Mouse (Mus musculus): Measurements from ENCODE around the gene Glod4. TPM values are rescaled to one million over a fixed set of nuclear protein-coding genes. Genes with fewer than 3 reads are reported as not detected.

Gene Glod4
- total RNA-seq, 2 experiments from 2014 or later: 52.9 to 60.4 TPM

GRCm38 (mm10) chr11:76153236-76153951 is 90.1 kb downstream of the Glod4 start:
- DNase-seq (ENCODE audit: low spot score in 2 of 2): no peak

DNA sequence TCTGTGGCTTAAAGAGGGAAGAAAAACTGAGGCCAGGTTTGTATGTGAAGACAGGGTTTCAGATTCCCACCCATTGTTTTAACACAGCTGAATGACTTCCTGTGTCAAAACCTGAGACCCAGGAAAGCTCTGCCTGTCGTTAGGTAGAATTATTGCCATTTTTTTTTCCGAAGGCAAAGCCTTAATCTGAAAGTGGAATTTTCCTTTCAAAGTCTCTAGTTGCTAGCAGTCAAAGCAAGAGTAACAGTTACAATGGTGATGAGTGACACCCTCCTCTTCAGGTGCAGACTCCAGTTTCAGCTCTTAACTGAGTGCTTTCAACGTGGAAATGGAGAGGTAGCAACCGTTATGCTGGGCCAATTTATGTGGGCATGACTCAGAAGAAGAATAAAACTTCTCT is 92.5 kb downstream of the Glod4 start:
- no peak for DNase-seq (ENCODE audit: low spot score in 2 of 2)

- DNase-seq (ENCODE audit: low spot score in 2 of 2): no peak
Measured at GRCm38 (mm10) chr11:76148055-76149008, 95.2 kb downstream of the Glod4 start.

- no peak for DNase-seq (ENCODE audit: low spot score in 2 of 2)
Measured at GRCm38 (mm10) chr11:76146187-76147010, 97.1 kb downstream of the Glod4 start.

- no peak for DNase-seq (ENCODE audit: low spot score in 2 of 2)
Measured at GRCm38 (mm10) chr11:76145169-76145568, 98.4 kb downstream of the Glod4 start.

GRCm38 (mm10) chr11:76144386-76144785 is 99.1 kb downstream of the Glod4 start:
- DNase-seq (ENCODE audit: low spot score in 2 of 2): no peak

GRCm38 (mm10) chr11:76137996-76138395 is 105.5 kb downstream of the Glod4 start:
- no peak for DNase-seq (ENCODE audit: low spot score in 2 of 2)

DNA sequence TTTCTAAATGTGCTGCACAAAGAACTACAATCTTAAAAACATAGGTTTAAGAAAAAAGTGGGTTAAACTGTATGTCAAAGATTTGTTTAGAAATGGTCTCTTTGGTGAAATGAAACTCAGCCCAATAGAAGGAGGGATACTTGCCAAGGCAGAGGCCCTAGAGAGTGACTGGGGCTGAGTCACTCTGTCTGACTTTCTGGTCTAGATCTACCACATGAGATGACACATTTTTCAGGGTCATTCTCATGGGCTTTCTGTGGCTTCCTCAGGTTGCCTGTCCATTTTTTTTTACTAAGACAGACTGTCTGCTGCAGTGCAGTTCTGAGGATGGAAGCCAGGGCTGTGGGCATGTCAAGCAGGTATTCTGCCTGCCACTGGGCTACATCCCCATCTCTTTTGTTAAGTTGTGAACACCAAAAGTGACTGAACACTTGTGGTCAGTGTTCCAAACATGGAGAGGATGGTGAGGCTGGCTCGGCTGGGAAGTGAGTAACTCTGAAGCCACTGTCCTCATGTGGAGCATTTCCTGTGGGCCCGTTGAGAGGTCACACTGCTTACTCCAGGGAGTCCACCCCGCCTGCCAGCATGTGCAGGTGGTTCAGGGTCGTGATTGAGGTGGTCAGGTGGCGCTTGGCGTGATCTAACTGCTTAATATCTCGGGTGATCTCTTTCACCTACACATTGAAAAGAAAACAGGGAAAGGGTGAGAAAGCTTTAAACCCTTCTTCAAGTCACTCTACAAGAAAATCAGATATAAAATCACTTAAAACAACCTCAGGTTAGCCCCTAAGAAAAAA is 107.7 kb downstream of the Glod4 start:
- no peak for DNase-seq (ENCODE audit: low spot score in 2 of 2)

GRCm38 (mm10) chr11:76130859-76131258 is 112.7 kb downstream of the Glod4 start:
- DNase-seq (ENCODE audit: low spot score in 2 of 2): no peak

DNA sequence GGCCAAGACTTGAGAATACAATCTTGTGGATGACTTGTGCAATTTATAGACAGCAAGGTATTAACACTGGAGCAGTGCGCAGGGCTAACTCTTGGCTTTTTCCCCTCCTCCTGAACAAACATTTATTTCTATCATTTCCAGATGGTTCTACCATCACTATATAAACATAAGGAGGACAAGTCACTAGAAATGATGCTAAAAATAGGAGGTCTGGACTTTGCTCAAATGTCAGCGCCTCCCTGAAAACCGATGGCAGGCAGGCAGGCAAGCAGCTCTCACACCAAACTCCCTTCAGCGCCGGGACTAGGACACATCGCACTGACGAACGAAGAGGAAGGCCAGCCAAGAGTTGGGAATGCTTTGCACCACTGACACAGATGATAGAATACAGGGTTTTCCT is 118.1 kb downstream of the Glod4 start:
- DNase-seq (ENCODE audit: low spot score in 2 of 2): no peak

- DNase-seq (ENCODE audit: low spot score in 2 of 2): no peak
Measured at GRCm38 (mm10) chr11:76123517-76123916, 120.0 kb downstream of the Glod4 start.

DNA sequence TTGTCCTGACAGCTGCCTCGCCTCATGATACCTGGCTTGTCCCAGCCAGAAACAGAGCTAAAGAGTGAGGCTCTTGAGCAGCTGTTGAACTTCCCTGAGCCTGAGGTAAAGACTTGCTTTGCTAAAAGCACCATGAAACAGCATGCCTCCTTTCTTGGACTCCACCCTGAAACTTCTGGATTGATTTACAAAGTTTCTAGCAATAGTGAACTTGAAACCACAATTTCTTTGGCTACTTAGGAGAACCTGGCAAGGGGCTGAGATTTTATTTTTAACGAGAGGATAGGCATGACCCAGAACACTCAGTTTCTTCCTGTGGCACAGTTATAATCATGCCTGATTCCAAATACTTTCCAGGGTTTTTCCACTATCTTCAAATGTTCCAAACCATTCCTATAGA is 121.0 kb downstream of the Glod4 start:
- DNase-seq (ENCODE audit: low spot score in 2 of 2): no peak

- DNase-seq (ENCODE audit: low spot score in 2 of 2): no peak
Measured at GRCm38 (mm10) chr11:76121086-76121485, 122.4 kb downstream of the Glod4 start.

GRCm38 (mm10) chr11:76120407-76120901 is 123.1 kb downstream of the Glod4 start:
- no peak for DNase-seq (ENCODE audit: low spot score in 2 of 2)

DNA sequence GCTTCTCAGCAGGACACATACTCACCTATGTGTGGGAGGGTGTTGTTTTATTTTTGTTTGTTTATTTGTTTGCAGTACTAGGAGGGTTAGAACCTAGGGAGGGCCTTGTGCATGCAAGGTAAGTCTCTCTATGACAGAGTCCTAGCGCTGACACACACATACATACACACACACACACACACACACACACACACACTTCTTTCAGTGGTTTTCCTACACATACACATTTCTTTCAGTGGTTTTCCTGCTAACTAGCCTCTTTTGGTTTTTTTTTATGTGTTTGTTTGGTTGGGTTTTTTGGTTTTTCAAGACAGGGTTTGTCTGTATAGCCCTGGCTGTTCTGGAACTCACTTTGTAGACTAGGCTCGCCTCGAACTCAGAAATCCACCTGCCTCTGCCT is 133.1 kb downstream of the Glod4 start:
- no peak for DNase-seq (ENCODE audit: low spot score in 2 of 2)

DNA sequence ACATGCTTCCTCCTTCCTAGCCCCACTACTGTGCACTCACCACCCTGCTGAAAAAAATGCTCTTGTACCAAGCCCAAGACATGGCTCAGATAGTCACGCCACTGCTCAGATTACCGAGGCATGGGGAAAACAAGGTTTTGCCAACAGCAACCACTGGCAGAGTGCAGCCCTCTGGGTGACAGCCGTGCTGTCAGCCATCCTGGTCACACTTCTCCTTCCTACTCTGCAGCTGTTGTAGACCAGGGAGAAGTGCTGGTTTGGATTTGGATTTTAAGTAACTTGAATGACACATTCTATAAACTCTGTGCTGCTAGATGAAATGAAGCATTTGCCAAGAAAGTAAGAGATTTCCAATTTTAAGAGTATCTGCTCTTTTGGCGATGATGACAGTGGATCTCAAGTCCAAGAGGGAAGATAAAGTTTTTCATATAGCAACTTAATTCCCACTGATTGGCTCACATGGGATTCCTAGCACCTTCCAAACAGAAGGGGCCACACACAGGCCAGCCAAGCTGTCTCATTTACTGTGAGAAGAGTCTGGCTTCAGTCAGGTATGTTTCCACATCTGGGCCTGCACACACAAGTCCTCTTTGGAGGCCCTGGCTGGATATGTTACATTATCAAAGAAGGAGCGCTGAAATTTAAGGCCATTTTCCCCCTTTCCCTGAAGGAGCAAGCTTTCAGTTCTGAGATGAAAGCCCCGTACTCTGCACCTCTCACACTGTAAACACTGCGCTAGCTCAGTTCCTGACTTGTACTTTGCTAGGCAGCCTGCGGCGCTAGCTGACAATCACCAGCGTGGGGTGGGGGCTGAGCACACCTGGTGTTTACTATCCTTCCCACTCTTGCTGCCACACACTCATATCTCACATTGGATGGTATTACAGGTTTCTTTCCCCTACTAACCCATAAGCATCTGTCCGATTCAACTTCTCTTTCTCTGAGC is 136.7 kb downstream of the Glod4 start:
- DNase-seq (ENCODE audit: low spot score in 2 of 2): no peak

DNA sequence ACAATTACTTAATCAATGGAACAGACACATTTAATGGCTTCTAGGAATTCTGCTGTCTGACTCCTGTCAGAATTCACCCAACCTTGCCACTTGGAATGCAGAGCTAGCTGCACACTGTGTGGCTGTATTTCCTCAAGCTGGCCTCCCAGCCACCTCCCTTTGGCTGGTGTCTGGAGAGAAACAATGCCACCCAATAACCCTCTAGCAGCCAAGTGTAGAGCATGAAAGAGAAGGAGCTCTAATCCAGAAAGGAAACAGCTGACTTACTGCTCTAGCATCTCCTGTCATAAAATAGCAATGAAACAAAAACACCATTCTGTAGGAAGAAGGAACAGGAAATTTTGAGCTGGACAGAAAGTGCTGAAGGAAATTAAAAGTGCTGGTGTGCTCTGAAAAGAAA is 142.4 kb downstream of the Glod4 start:
- DNase-seq (ENCODE audit: low spot score in 2 of 2): no peak

DNA sequence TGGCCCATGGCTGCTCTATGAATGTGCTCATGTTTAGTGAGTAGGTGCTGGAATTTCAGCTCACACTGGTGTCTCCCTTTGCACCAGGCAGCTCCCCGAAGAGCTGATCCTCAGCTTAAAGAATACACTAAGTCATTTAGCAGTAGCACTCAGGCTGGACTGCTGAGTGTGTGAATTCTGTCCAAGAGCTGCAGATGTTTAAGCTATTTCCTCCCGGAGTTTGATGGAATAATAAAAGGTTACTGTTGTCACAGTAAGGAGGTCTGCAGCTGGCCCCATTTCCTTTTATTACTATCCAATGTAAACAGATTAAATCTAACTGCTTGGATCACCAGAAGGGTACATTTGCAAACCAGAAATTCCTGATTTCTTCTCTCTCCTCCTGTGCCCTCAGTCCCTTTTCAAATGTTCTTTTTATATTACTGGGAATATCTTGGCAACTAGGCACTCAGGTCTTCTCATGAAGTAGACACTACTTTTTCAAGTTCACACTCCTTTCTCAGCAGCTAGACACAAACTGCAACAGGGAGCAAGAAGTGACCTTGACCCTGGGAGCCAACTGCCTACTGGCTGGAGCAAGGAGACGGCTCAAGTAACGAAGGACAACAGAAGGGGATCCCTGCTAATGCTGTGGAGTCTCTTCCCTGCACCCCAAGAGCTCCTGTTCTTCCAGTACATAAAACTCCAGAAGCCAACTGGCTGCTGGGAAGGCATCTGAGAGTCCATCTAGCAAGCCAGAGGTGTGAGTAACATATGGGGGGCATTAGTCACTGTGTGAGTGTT is 144.1 kb downstream of the Glod4 start:
- DNase-seq (ENCODE audit: low spot score in 2 of 2): no peak

Measured in left cerebral cortex, adult 18-20 months (tissue).